Comparison of ENCODE assay signal across 10 mouse cellular contexts in the genomic region with DNA sequence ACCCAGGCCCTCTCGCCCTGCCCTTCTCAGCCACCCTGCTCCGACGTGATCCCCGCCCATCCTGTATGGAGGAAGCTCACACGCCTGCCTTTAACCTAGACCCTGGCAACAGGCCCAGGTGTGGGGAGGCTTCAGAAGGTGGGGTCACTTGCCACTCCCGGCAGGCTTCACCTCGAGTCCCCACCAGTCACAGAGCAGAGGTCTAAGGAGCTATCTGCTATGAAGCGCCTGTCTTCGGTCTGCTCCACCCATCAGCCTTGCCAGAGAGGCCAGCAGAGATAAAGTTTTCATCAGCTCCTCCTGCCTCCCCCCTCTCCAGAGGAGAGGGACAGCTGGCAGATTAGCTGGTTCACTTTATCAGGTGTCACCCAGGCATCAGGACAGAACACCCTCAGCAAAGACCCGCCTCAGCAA. TPM values are rescaled to one million over a fixed set of nuclear protein-coding genes. Genes with fewer than 3 reads are reported as not detected.
DNase-seq lines count a peak whose midpoint lies in the region; ATAC-seq and TF ChIP-seq lines count a peak whose summit lies in the region.
"Had no signal": no experiment of that assay in that cellular context is flagged by ENCODE, and none has a peak within 500 bp of the region (broad histone marks: within the 10 kb centered on the region; RNA-seq: fewer than 3 reads in every experiment).

No protein-coding gene starts in this region.

- peaks cover 4% of the 10 kb centered on the region; the same call in 1 of the 2 replicates for H3K4me1 ChIP-seq in lung, postnatal 0 days (ENCODE audit: insufficient read depth, low read depth, low read length)
- peaks cover 5% of the 10 kb centered on the region; the same call in 1 of the 2 replicates for H3K4me1 ChIP-seq in lung, adult 2 months (ENCODE audit: control insufficient read depth, insufficient read depth, low read length)
- peaks cover 4% of the 10 kb centered on the region for H3K4me1 ChIP-seq in intestine, embryonic 14.5 days (replicated peaks; ENCODE audit: control insufficient read depth, insufficient read depth, low read length)
- H3K4me1 ChIP-seq in stomach, embryonic 14.5 days (ENCODE audit: control insufficient read depth, insufficient read depth, low read length), result peaks cover 5% of the 10 kb centered on the region; the same call in 1 of the 2 replicates

- no peak for TF ChIP-seq EP300 in lung, postnatal 0 days (IDR thresholded peaks at IDR 0.05)

- no peak for TF ChIP-seq CTCF in lung, postnatal 0 days (IDR thresholded peaks at IDR 0.05)
- no peak for TF ChIP-seq CTCF in lung, adult 2 months (IDR thresholded peaks at IDR 0.05; ENCODE audit: insufficient read depth, low read length)
- no peak for TF ChIP-seq CTCF in left cerebral cortex, adult 2 months (IDR thresholded peaks at IDR 0.05)

- DNase-seq in lung, postnatal 0 days (ENCODE audit: low spot score), result peak; percentile 39
- no peak for DNase-seq in lung, adult 2 months
- peak; percentile 97 for DNase-seq in heart, adult 11 months
- no peak for DNase-seq in intestine, embryonic 14.5 days (ENCODE audit: low spot score)
- DNase-seq in right cerebral cortex, adult 18-20 months, result no peak
- DNase-seq in left cerebral cortex, adult 2 months (ENCODE audit: extremely low spot score in 1 of 2, low spot score in 2 of 2), result no peak
- no peak for DNase-seq in urinary bladder, postnatal 25 days (ENCODE audit: low spot score)
- DNase-seq: right cerebral cortex, postnatal 14 days had no signal

- 32% methylated on average over 10 of the region's 10 CpGs for WGBS in lung, postnatal 0 days
- 32% methylated on average over 10 of the region's 10 CpGs for WGBS in lung, adult 2 months
- WGBS in intestine, embryonic 14.5 days, result 42% methylated on average over 10 of the region's 10 CpGs
- WGBS in stomach, embryonic 14.5 days, result 39% methylated on average over 10 of the region's 10 CpGs

- H3K36me3 ChIP-seq in lung, postnatal 0 days (ENCODE audit: insufficient read depth, low read length), result no peaks in the 10 kb centered on the region
- peaks cover 12% of the 10 kb centered on the region; the same call in 1 of the 2 replicates for H3K36me3 ChIP-seq in intestine, embryonic 14.5 days (ENCODE audit: control insufficient read depth, insufficient read depth, low read length)
- H3K36me3 ChIP-seq in stomach, embryonic 14.5 days (ENCODE audit: control insufficient read depth, insufficient read depth, low read length), result no peaks in the 10 kb centered on the region
- H3K36me3 ChIP-seq: midbrain, embryonic 13.5 days had no signal

- H3K9ac ChIP-seq in lung, postnatal 0 days (replicated peaks; ENCODE audit: low read depth), result no peak overlapping the region
- H3K9ac ChIP-seq in intestine, embryonic 14.5 days (ENCODE audit: low read length), result no peak overlapping the region
- no peak overlapping the region for H3K9ac ChIP-seq in stomach, embryonic 14.5 days (replicated peaks; ENCODE audit: low read depth, low read length)
- H3K9ac ChIP-seq: midbrain, embryonic 13.5 days had no signal

- H3K27ac ChIP-seq in lung, postnatal 0 days (ENCODE audit: low read length), result no peak overlapping the region
- H3K27ac ChIP-seq in intestine, embryonic 14.5 days (ENCODE audit: low read depth), result no peak overlapping the region
- H3K27ac ChIP-seq in stomach, embryonic 14.5 days (ENCODE audit: low read length), result no peak overlapping the region
- no peak overlapping the region for H3K27ac ChIP-seq in left cerebral cortex, adult 2 months
- H3K27ac ChIP-seq: midbrain, embryonic 13.5 days had no signal

- intact Hi-C loops in left cerebral cortex, adult 2 months (cut with DNase I), result no loop called here

- no peak overlapping the region for H3K4me3 ChIP-seq in lung, postnatal 0 days (ENCODE audit: low read depth, low read length)
- H3K4me3 ChIP-seq in lung, adult 2 months (replicated peaks; ENCODE audit: extremely low read depth, low read depth, low read length), result no peak overlapping the region
- H3K4me3 ChIP-seq in intestine, embryonic 14.5 days (ENCODE audit: low read depth, low read length), result no peak overlapping the region
- no peak overlapping the region for H3K4me3 ChIP-seq in stomach, embryonic 14.5 days (ENCODE audit: low read depth, low read length)
- H3K4me3 ChIP-seq in left cerebral cortex, adult 2 months, result no peak overlapping the region
- H3K4me3 ChIP-seq: midbrain, embryonic 13.5 days had no signal

- H3K4me2 ChIP-seq in lung, postnatal 0 days (replicated peaks; ENCODE audit: low read depth, low read length), result no peak overlapping the region
- H3K4me2 ChIP-seq in intestine, embryonic 14.5 days (ENCODE audit: low read length), result no peak overlapping the region
- no peak overlapping the region for H3K4me2 ChIP-seq in stomach, embryonic 14.5 days (replicated peaks; ENCODE audit: low read depth, low read length)
- H3K4me2 ChIP-seq: midbrain, embryonic 13.5 days had no signal

- no peak for ATAC-seq in lung, postnatal 0 days
- 0 out of 2 replicates have a peak, but pooled peaks have one; percentile 2 for ATAC-seq in intestine, embryonic 14.5 days (replicated peaks; ENCODE audit: low FRiP score, low TSS enrichment, low read depth)
- ATAC-seq in stomach, embryonic 14.5 days (ENCODE audit: insufficient number of reproducible peaks, insufficient read depth, low FRiP score, low read depth), result peak; percentile 38; the same call in 1 of the 2 replicates
- ATAC-seq: midbrain, embryonic 13.5 days had no signal

- H3K27me3 ChIP-seq in lung, postnatal 0 days (replicated peaks; ENCODE audit: insufficient read depth, low read length), result no peaks in the 10 kb centered on the region
- H3K27me3 ChIP-seq in intestine, embryonic 14.5 days (replicated peaks; ENCODE audit: control insufficient read depth, insufficient read depth, low read length), result no peaks in the 10 kb centered on the region
- no peaks in the 10 kb centered on the region for H3K27me3 ChIP-seq in stomach, embryonic 14.5 days (ENCODE audit: control insufficient read depth, insufficient read depth, low read length)
- H3K27me3 ChIP-seq: midbrain, embryonic 13.5 days had no signal

- H3K9me3 ChIP-seq in lung, postnatal 0 days (ENCODE audit: low read length), result no peaks in the 10 kb centered on the region
- no peaks in the 10 kb centered on the region for H3K9me3 ChIP-seq in intestine, embryonic 14.5 days (ENCODE audit: control insufficient read depth, low read length)
- no peaks in the 10 kb centered on the region for H3K9me3 ChIP-seq in stomach, embryonic 14.5 days (ENCODE audit: control insufficient read depth, low read depth, low read length)
- H3K9me3 ChIP-seq: midbrain, embryonic 13.5 days had no signal

- TF ChIP-seq POLR2A in lung, adult 2 months (IDR thresholded peaks at IDR 0.05; ENCODE audit: borderline replicate concordance, extremely low read depth, low read depth, low read length), result no peak

RNA-seq across cellular contexts. Expression of a gene that starts 4.2 kb away (rescaled TPM):
- 5.3 and 6.5 TPM in 2 replicates for polyA plus RNA-seq in lung, postnatal 0 days (2015; fragmentation: Nextera tagmentation; extraction: Ambion mirVana)
- 7.2 and 8.7 TPM in 2 replicates for polyA plus RNA-seq in lung, adult 2 months (2012; rRNA removed)
- 15.9 and 16.9 TPM in 2 replicates for polyA plus RNA-seq in intestine, embryonic 14.5 days (2014; fragmentation: Nextera tagmentation; extraction: Ambion mirVana)
- 11.0 and 11.3 TPM in 2 replicates for polyA plus RNA-seq in stomach, embryonic 14.5 days (2014; fragmentation: Nextera tagmentation; extraction: Ambion mirVana)
- 10 to 100 TPM; 14.4 to 18.2 TPM for total RNA-seq in left cerebral cortex, adult 2 months (2021)

RNA-seq across cellular contexts. Expression of a gene that starts 5.3 kb away (rescaled TPM):
- 9.1 and 9.3 TPM in 2 replicates for polyA plus RNA-seq in lung, postnatal 0 days (2015; fragmentation: Nextera tagmentation; extraction: Ambion mirVana)
- 19.5 and 21.3 TPM in 2 replicates for polyA plus RNA-seq in lung, adult 2 months (2012; rRNA removed)
- polyA plus RNA-seq in intestine, embryonic 14.5 days (2014; fragmentation: Nextera tagmentation; extraction: Ambion mirVana), result 30.4 and 37.1 TPM in 2 replicates
- 11.7 and 12.9 TPM in 2 replicates for polyA plus RNA-seq in stomach, embryonic 14.5 days (2014; fragmentation: Nextera tagmentation; extraction: Ambion mirVana)
- total RNA-seq in left cerebral cortex, adult 2 months (2021), result 1 to 10 TPM; 7.2 to 7.8 TPM

RNA-seq across cellular contexts. Expression of a gene that starts 47.1 kb away (rescaled TPM):
- polyA plus RNA-seq in lung, postnatal 0 days (2015; fragmentation: Nextera tagmentation; extraction: Ambion mirVana), result 56.4 and 57.3 TPM in 2 replicates
- 28.1 and 42.2 TPM in 2 replicates for polyA plus RNA-seq in lung, adult 2 months (2012; rRNA removed)
- polyA plus RNA-seq in intestine, embryonic 14.5 days (2014; fragmentation: Nextera tagmentation; extraction: Ambion mirVana), result 66.1 and 68.0 TPM in 2 replicates
- polyA plus RNA-seq in stomach, embryonic 14.5 days (2014; fragmentation: Nextera tagmentation; extraction: Ambion mirVana), result 68.0 and 69.6 TPM in 2 replicates
- 10 to 100 TPM; 93.8 to 97.1 TPM for total RNA-seq in left cerebral cortex, adult 2 months (2021)

RNA-seq across cellular contexts. Expression of a gene that starts 56.5 kb away (rescaled TPM):
- polyA plus RNA-seq in lung, postnatal 0 days (2015; fragmentation: Nextera tagmentation; extraction: Ambion mirVana), result 2.6 and 3.3 TPM in 2 replicates
- polyA plus RNA-seq in lung, adult 2 months (2012; rRNA removed), result 6.9 and 8.0 TPM in 2 replicates
- 10.0 and 10.6 TPM in 2 replicates for polyA plus RNA-seq in intestine, embryonic 14.5 days (2014; fragmentation: Nextera tagmentation; extraction: Ambion mirVana)
- 9.3 and 9.4 TPM in 2 replicates for polyA plus RNA-seq in stomach, embryonic 14.5 days (2014; fragmentation: Nextera tagmentation; extraction: Ambion mirVana)
- 10 to 100 TPM; 14.5 to 20.5 TPM for total RNA-seq in left cerebral cortex, adult 2 months (2021)

RNA-seq across cellular contexts. Expression of a gene that starts 56.6 kb away (rescaled TPM):
- 1.1 and 1.5 TPM in 2 replicates for polyA plus RNA-seq in lung, postnatal 0 days (2015; fragmentation: Nextera tagmentation; extraction: Ambion mirVana)
- polyA plus RNA-seq in lung, adult 2 months (2012; rRNA removed), result 1.1 and 2.3 TPM in 2 replicates
- polyA plus RNA-seq in intestine, embryonic 14.5 days (2014; fragmentation: Nextera tagmentation; extraction: Ambion mirVana), result 3.6 and 4.0 TPM in 2 replicates
- polyA plus RNA-seq in stomach, embryonic 14.5 days (2014; fragmentation: Nextera tagmentation; extraction: Ambion mirVana), result 3.0 and 4.2 TPM in 2 replicates
- 1 to 10 TPM; 6.8 to 7.7 TPM for total RNA-seq in left cerebral cortex, adult 2 months (2021)

Comparison
In these comparisons a context has a peak if more than half of its experiments do, and no peak if none do; other contexts are left out.
1. DNase-seq: peak in lung, postnatal 0 days (single experiment) and heart, adult 11 months (single experiment); none in lung, adult 2 months (single experiment), intestine, embryonic 14.5 days (single experiment), right cerebral cortex, adult 18-20 months (single experiment), left cerebral cortex, adult 2 months (0 of 2) and urinary bladder, postnatal 25 days (single experiment).